Mouse (Mus musculus) thymus, postnatal 4 days (tissue): ENCODE results near the gene 1110002E22Rik.

Experiments
- DNase-seq: peaks from one replicate; pipeline ENCODE4 v3.0.0; 2021

The 1110002E22Rik gene

GRCm38 (mm10) chr3:138064732-138065645 lies at the start of gene 1110002E22Rik:
Gene 1110002E22Rik, plus strand, starts transcription at chr3:138065052.
- no peak for DNase-seq

GRCm38 (mm10) chr3:138016810-138017209 lies 48.0 kb upstream of the 1110002E22Rik start:
- no peak for DNase-seq

- no peak for DNase-seq
These were observed 42.8 kb upstream of the 1110002E22Rik start for GRCm38 (mm10) chr3:138022003-138022402.

- no peak for DNase-seq
These were observed 42.2 kb upstream of the 1110002E22Rik start for GRCm38 (mm10) chr3:138022651-138023050.

- no peak for DNase-seq
These were observed 38.6 kb upstream of the 1110002E22Rik start for GRCm38 (mm10) chr3:138026286-138026685.

- no peak for DNase-seq
These were observed 37.1 kb upstream of the 1110002E22Rik start for GRCm38 (mm10) chr3:138027575-138028362.

- DNase-seq = no peak
These were observed 35.5 kb upstream of the 1110002E22Rik start for GRCm38 (mm10) chr3:138029351-138029750.

- DNase-seq = no peak
These were observed 34.3 kb upstream of the 1110002E22Rik start for GRCm38 (mm10) chr3:138030563-138030962.

- DNase-seq = no peak
These were observed 30.9 kb upstream of the 1110002E22Rik start for GRCm38 (mm10) chr3:138033986-138034385.

GRCm38 (mm10) chr3:138040938-138041337 lies 23.9 kb upstream of the 1110002E22Rik start:
- DNase-seq = no peak

GRCm38 (mm10) chr3:138041591-138042301 lies 23.1 kb upstream of the 1110002E22Rik start:
- no peak for DNase-seq

GRCm38 (mm10) chr3:138043316-138043715 lies 21.5 kb upstream of the 1110002E22Rik start:
- DNase-seq = no peak

GRCm38 (mm10) chr3:138049555-138049954 lies 15.3 kb upstream of the 1110002E22Rik start:
- DNase-seq = no peak

- DNase-seq = no peak
These were observed 14.1 kb upstream of the 1110002E22Rik start for GRCm38 (mm10) chr3:138050772-138051171.

GRCm38 (mm10) chr3:138051431-138051830 lies 13.4 kb upstream of the 1110002E22Rik start:
- DNase-seq = no peak

GRCm38 (mm10) chr3:138053969-138054368 lies 10.9 kb upstream of the 1110002E22Rik start:
- DNase-seq = no peak

- DNase-seq = no peak
These were observed 7.9 kb upstream of the 1110002E22Rik start for GRCm38 (mm10) chr3:138056976-138057375.

GRCm38 (mm10) chr3:138058226-138058625 lies 6.6 kb upstream of the 1110002E22Rik start:
- DNase-seq = no peak

- no peak for DNase-seq
These were observed 4.4 kb upstream of the 1110002E22Rik start for GRCm38 (mm10) chr3:138060429-138060828.

GRCm38 (mm10) chr3:138061205-138061911 lies 3.5 kb upstream of the 1110002E22Rik start:
- DNase-seq = no peak

GRCm38 (mm10) chr3:138062673-138063072 lies 2.2 kb upstream of the 1110002E22Rik start:
- no peak for DNase-seq

GRCm38 (mm10) chr3:138063731-138064329 lies 1.0 kb upstream of the 1110002E22Rik start:
- DNase-seq = no peak
